Mouse (Mus musculus) spleen, embryonic (tissue): ENCODE results near the gene Plxnd1.

ENCODE experiments used
- CTCF ChIA-PET: fragments of 350-600 bp; sonication (Branson Sonifier 250); formaldehyde crosslinking; loops from one replicate; lab custom pipeline; 2022; lab: Charles Lee

The Plxnd1 gene

DNA sequence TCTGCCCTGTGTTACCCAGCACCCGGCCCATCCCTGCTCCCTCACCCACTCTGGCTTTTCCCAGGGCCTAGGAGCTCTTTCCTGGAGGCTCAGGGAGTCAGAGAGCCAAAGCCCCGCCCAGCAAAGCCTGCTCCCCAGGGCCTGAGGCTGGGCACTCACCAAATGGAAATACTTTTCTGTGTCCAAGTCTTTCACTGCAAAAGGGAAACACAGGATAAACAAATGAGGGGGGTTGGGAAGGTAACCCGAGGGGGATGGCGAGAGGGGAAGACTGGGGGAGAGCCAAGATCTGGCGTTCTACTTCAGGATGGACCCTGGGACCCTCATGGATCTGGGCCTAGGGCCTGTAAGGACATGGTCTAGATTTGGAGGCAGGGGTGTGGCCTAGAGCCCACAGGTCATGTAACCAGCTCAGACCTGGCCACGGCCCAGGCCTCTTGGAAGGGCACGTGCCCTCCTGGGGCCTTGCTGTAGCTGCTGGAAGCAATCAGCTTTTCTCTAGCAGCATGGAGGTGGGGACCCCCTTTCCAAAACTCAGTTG is 35.6 kb downstream of the Plxnd1 start:
- CTCF ChIA-PET, result interaction anchor here (0.6 kb wide), 1 partner anchor 365 kb away, joined by 11 read pairs; no protein-coding TSS in a partner anchor

DNA sequence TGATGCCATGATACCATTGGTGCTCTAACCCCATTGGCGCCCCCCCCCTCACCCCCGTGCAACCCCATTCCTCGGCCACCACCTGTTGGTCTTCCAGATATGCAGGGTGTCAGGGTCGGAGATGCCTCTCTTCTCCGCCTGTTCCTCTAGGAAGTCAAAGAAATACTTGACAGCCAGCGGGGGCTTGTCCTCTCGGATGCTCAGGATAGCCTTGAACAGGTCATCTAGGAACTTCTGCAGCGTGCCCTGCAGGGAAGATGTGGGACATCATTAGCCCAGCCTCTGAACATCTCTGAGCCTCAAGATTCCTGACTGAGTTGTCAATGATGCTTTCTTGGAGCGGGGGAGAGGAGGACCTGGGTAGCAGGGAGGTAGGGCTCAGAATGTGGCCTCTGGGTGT is 36.4 kb downstream of the Plxnd1 start:
- CTCF ChIA-PET, result no interaction called here

DNA sequence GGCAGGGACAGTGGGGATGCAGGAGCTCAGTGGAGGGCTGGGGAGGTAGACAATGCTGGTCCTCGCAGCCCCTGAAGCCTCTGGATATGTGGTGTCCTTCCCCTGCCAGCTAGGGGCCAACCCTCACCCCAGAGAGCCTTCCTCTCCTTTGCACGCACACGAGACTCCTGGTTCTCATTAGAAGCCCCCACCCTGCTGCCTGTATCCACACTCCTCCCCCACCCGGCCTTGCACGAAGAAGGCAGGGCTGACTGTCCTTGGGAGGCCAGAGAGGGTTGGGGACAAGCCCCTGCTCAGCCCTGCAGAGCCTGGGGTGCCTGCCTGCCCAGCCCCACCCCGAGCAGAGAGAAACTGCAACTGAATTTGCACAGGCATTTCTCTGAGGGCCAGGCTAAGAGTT is 37.1 kb downstream of the Plxnd1 start:
- CTCF ChIA-PET, result no interaction called here

DNA sequence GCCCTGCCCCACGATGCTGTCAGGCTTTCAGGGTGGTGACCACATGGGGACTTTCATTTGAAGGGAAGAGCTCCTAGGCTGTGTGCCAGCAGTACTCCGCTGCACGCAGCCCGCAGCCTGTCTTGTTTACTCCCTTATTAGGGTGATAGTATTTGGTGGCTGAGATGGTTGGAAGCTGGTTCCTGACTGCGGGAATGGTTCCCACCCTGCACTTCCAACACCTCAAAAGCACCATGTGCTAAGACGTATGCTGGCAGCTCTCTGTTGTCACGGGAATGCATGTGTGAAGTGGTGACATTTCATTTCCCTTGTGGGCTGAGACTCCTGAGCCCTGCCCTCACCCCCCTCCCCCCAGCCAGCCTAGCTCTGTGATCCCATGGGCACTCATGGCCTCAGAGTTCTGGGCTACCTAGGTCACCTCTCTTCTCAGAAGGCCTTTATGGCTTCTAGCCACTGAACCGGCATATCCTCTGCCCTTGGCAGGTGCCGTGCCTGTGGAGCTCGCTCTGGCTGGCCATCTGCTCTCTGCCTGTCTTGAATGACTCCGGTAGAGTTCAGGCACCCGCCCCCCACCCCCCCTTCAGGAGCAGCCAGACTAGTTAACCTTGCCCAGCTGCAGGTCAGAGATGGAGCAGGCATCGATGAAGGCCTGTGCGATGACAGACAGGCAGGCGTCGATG is 37.7 kb downstream of the Plxnd1 start:
- CTCF ChIA-PET, result interaction anchor here (0.6 kb wide), 1 partner anchor 111 kb away, joined by 3 read pairs; no protein-coding TSS in a partner anchor

DNA sequence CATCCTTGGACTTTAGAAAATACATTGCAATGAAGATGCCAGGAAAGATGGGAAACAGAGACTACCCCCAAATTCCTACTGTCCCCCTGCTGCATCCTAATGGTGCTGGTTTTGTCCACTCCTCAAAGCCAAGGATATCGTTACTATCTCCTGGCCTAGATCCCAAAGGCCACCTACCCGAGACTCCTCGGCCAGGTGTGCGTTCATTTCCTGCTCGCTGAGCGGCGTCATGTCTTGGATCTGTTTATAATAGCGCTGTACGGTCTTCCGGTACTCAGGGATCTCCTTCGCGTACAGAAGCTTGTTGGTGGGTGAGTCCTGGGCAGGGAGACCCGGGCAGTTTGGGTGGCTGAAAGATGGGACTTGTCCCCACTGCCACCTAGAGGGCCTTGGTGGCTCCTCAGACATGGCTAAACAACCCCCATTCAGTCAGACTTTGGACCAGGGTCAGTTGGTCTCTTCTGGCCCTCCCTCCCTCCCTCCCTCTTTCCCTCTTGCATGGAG is 38.3 kb downstream of the Plxnd1 start:
- CTCF ChIA-PET, result interaction anchor here (0.6 kb wide), 1 partner anchor 110 kb away, joined by 3 read pairs; no protein-coding TSS in a partner anchor

DNA sequence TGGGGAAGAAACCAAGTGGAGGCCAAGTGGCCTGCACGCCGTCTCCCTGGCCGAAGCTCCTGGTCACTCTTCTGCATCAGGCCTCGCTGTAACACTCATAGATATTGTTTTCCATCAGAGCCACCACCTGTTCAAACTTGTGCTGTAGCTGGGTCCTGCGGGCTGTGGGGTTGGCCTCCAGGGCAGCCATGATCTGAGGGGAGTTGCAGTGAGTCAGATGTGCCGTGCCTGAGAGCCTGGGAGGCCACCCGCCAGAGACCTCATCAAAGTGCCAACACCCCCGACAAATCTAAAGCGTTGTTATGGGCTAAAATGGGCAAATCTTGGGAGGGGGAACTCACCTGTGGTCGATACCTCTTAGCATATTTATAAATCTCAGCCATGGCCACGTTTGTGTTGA is 39.1 kb downstream of the Plxnd1 start:
- CTCF ChIA-PET, result no interaction called here

DNA sequence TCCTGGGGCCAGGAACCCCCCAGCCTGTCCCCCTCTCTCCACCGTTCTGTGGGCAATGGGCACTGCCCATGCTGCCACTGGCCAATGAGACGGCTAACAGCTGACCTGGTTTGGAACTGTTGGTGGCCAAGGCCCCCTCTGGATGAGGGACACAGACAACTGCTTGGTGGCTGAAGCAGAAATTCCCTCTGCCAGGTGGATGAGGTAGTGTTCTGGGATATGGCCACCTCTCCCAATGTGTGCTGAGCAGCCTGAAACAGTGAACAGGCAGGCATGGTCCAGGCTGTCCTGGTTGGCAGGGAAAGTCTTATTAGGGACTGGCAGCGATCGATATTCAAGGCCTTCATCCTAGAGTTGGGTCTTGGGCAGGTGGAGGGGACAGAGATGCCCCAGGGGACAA is 39.6 kb downstream of the Plxnd1 start:
- CTCF ChIA-PET, result no interaction called here

DNA sequence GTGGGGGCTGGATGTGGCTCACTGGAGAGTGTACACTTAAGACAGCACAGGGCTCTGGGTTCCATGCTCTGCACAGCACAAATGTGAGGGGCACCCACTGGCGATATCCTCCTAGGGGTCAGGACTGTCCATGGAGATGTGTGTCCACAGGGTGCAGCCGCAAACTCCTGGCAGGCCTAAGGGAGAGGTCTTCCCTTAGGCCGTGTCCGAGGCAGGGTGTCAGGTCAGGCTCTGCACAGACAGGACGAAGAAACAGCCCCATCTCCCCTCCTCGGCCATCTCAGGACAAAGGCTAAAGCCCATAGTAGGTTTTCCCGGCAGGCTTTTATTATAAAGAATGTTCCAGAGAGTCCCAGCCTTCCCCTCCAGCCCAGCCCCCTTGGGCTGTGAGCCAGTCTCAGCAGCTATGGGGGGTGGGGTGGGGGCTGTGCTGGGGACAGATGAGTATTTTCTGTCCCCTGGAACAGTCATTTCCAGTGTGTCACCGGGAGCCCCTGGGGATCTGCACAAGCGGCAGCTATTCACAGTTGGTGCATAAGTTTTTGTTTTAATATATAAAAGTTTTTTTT is 40.2 kb downstream of the Plxnd1 start:
- CTCF ChIA-PET, result no interaction called here

DNA sequence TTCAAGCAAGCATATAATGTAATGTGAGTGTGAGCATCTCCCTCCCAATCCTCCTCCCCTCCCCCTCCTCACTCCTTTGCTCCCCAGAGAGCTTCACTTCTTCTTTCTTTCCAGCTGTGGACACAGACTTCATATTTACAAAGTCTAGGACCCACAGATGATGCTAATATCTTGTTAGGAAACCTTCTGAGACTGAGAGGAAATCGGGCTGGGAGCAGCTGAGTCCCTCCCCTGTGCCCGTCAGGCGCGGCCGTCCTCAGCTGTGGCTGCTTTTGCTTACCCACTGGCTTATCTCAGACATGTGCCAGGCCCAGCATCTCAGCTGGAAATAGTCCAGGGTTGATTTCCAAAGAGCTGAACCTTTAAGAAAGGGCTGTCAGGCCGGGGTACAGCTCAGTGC is 48.4 kb downstream of the Plxnd1 start:
- CTCF ChIA-PET, result no interaction called here

DNA sequence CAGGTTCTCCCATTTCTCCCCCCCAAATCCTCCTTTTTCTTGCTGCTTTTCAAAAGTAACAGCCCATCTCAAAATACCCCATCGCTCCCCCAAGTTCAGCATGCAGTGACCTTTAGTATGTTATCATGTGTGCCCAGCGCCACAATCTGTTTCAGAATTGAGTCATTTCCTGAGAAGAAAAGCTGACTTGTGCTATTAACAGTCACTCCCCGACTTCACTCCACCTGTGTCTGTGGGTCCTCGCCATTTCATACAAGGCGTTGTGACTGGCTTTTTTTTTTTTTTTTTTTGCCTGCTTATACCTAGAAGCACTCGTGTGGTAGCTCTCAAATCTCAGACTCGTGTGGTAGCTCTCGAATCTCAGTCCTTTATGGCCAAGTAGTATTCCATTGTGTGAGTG is 49.2 kb downstream of the Plxnd1 start:
- CTCF ChIA-PET, result interaction anchor here (0.7 kb wide), 1 partner anchor 21 kb away, joined by 4 read pairs; no protein-coding TSS in a partner anchor

DNA sequence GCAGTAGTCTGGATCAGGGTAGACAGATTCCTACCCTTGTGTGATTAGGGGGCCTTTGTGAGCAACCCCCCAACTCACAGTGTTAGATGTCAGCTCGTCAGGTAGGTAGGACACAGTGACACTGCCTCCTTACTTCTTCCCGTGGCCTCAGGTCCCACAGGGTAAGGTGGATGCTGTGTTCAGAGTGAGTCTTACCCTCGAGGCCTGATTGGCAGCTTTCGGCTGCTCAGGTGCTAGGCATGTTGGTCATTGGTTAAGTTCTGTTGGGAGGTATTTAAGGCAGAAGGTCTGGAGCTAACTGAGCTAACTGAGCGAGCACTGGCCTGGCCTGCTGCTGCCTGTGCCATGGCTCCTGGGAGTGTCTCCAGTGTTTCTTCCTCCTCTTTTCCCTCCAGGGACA is 50.2 kb downstream of the Plxnd1 start, which contains the start of gene H1foo:
Gene H1foo, plus strand, starts transcription at position 301 of the 400 bp plus-strand sequence.
- CTCF ChIA-PET, result no interaction called here

DNA sequence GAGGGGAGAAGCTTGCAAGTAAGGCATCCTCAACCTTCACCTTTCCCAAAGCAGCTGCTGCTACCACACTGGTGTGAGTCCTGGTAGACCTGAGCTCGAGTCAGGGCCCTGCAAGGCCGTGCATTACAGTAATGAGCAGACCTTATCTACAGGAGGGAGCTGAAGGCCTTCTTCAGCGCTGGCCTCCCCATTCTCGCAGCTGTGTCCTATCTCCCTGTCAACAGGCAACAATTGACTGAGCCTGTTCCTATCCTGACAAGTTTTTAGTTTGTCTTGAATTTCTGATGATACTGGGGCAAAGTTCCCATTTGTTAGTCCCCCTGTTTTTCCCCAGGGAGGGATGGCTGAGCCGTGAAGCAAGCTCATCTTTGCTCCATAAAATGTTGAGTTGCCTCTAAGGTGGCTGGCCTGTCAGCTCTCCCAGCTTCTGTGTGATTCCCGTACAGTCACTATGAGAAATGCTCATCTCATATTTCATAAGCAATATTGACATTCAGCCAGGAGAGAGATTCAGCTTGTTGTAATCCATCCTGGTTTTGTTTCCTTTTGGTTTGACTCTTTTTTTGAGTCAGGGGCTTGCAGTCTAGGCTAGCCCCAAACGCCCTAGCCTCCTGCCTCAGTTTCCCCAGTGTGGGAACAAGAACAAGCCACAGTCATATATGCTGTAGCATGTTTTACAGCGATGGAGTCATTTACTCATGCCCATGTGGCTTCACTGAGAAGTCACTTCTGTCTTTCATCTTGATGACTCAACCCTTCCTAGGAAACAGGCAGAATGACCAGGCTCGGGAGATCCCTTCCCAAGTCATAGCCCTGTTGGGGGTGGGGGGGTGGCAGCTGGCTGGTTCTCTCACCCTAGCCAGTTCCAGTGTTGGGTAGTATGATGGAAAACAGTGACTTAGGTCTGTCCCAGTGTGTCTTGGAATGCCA is 51.0 kb downstream of the Plxnd1 start:
- CTCF ChIA-PET, result interaction anchor here (0.5 kb wide), 1 partner anchor 145 kb away, joined by 6 read pairs; no protein-coding TSS in a partner anchor

DNA sequence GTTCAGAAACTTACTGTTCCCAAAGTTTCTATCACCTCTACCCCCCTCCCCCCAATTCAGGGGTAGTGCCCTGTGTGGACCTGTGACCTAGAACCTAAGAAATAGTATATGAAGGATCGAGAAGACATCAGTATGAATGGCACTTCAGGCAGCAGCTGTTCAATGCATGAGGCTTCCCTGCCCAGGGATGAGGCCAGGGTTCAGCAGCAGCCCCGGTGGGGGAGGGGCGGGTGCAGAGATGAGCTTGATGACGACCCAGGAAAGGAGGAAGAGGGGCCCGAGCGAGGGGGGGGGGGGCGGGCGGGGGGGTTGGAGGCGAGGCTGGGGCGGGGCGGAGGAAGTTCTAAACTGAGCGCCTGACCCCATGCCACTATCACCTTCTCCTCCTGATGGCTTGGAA is 53.7 kb downstream of the Plxnd1 start:
- CTCF ChIA-PET, result no interaction called here

DNA sequence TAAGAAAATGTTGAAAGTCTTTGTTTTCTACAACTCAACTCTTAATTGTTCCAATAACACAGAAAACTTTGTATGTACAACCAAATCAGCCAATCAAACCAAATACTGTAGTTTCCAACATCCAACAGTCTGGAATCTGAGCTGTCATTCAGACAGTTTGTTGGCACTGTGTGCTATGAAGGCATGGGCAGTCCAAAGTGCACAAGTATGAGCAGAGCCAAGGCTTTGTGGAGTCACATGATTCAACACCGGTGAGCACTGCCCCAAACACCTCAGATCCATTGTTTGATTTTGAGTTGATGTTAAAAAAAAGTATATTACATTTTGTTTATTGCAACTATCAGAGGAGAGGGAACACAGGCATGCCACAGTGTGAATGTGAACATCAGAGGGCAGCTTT is 54.2 kb downstream of the Plxnd1 start:
- CTCF ChIA-PET, result no interaction called here

DNA sequence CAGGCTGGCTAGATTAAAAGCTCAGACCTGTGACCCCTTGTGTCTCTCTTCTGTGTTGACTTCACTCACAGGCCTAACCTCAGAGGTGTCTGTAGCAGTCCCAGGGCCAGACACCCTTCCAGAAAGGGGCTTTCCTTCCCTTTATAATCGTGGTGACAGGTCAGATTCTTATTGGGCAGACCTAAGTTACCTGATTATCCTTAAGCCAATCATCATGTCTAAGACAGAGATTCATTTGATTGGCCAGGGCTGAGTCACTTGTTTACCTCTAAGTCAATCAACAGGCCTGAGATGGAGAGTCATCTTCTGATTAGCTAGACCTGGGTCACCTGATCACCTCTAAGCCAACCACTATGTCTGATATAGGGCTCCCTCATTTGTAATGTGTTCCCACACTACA is 56.0 kb downstream of the Plxnd1 start:
- CTCF ChIA-PET, result no interaction called here

DNA sequence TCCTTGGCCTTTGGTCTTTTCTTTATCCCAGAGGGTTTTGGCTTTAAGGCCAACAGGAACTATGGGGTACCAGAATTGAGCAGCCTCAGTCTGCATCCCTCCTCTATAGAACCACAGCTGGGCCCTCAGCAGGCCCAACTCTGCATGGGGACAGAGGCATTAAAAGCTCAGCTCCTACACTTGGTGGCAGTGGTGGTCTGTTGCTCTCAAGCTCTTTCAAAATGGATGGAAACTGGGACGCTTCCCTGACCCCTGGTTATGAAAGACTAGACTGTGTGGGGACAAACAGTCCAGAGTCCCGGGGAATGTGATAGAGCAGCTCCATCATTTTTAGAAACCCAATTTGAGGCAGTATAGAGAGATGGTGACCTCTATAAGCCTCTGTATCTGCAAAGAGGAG is 56.8 kb downstream of the Plxnd1 start:
- CTCF ChIA-PET, result no interaction called here

DNA sequence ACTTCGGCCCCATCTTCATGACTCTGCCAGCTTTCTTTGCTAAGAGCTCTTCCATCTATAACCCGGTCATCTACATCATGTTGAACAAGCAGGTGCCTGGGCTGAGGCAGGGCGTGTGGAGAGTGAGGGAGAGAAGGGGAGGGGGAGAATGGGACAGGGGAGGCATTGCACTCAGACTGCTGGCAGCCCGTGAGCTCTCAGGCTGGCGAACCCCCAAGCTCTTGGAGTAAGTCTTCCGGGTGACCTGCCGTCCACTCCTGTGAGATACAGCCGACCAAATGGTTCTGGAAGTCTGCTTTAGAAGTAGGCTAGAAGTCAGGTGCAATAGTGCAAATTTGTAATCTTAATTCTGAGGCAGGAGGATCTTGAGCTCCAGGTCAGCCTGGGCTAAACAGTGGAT is 59.3 kb downstream of the Plxnd1 start:
- CTCF ChIA-PET, result no interaction called here

DNA sequence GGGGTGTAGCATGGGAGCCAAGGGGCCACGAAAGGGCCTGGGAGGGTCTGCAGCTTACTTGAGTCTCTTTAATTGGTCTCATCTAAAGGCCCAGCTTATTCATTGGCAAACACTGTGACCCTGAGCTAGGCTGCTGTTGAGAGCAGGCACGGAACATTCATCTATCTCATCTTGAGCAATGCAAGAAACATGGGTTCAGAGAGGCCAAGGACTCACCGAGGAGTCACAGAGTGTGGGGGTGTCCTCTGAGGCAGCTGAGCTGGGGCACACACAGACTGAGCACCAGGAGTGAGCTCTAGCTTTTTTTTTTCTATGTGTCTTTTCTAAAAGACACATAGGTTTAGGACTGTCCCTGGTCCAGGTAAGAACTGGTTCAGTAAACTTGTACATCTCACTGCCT is 62.4 kb downstream of the Plxnd1 start:
- CTCF ChIA-PET, result interaction anchor here (0.6 kb wide), 2 partner anchors 133 to 222 kb away, joined by 3 to 6 read pairs; no protein-coding TSS in a partner anchor

DNA sequence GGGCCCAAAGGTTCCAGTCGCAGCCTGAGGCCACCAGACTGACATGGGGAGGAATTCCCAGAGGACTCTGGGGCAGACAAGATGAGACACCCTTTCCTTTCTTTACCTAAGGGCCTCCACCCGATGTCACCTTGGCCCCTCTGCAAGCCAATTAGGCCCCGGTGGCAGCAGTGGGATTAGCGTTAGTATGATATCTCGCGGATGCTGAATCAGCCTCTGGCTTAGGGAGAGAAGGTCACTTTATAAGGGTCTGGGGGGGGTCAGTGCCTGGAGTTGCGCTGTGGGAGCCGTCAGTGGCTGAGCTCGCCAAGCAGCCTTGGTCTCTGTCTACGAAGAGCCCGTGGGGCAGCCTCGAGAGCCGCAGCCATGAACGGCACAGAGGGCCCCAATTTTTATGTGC is 63.2 kb downstream of the Plxnd1 start, which contains the start of gene Rho:
Gene Rho, plus strand, starts transcription at position 110 of the 400 bp plus-strand sequence.
- CTCF ChIA-PET, result interaction anchor here (0.6 kb wide), 1 partner anchor 134 kb away, joined by 6 read pairs; no protein-coding TSS in a partner anchor

DNA sequence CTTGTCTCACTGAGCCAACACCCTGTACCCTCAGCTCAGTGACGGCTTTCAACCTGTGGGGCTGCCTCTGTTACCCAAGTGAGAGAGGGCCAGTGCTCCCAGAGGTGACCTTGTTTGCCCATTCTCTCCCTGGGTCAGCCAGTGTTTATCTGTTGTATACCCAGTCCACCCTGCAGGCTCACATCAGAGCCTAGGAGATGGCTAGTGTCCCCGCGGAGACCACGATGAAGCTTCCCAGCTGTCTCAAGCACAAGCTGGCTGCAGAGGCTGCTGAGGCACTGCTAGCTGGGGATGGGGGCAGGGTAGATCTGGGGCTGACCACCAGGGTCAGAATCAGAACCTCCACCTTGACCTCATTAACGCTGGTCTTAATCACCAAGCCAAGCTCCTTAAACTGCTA is 64.8 kb downstream of the Plxnd1 start:
- CTCF ChIA-PET, result no interaction called here
